Mouse (Mus musculus) small intestine, adult 2 months (tissue): ENCODE measurements around the gene Gtf2a2. TPM values are rescaled to one million over a fixed set of nuclear protein-coding genes. Genes with fewer than 3 reads are reported as not detected.
"Not testable (repeated sequence)": the region's sequence is repeated elsewhere in the genome, so short reads cannot be mapped to it uniquely, and the experiment has no call there.

Experiments
- H3K27ac ChIP-seq: fragments of 200-500 bp; 2 replicates; pipeline ENCODE4 v1.5.1; 2012; ENCODE audit warnings: low read depth, low read length, control low read depth, inconsistent platforms; ENCODE audit not compliant: insufficient read depth
- H3K27me3 ChIP-seq: fragments of 200-500 bp; 2 replicates; pipeline ENCODE4 v1.6.1; 2012; ENCODE audit warnings: mild to moderate bottlenecking, moderate library complexity, low read length, inconsistent platforms; ENCODE audit not compliant: control insufficient read depth, insufficient read depth
- H3K36me3 ChIP-seq: fragments of 200-500 bp; 2 replicates; pipeline ENCODE4 v1.6.1; 2012; ENCODE audit warnings: mild to moderate bottlenecking, low read length, control low read depth, inconsistent platforms; ENCODE audit not compliant: control insufficient read depth, insufficient read depth
- H3K4me1 ChIP-seq: fragments of 200-500 bp; 2 replicates; pipeline ENCODE4 v1.6.1; 2012; ENCODE audit warnings: low read length, inconsistent platforms, mixed read lengths; ENCODE audit not compliant: control insufficient read depth, insufficient read depth, insufficient read length
- H3K4me3 ChIP-seq: fragments of 200-500 bp; 2 replicates; pipeline ENCODE4 v1.5.1; 2012; ENCODE audit warnings: low read depth, mild to moderate bottlenecking, control low read depth, inconsistent platforms, low read length, moderate library complexity
- CTCF ChIP-seq: fragments of 200-500 bp; IDR thresholded peaks from 2 replicates; pipeline ENCODE4 v1.5.1; 2012; ENCODE audit warnings: low read depth, mild to moderate bottlenecking, control low read depth, inconsistent platforms, low read length, moderate library complexity, mixed read lengths; ENCODE audit not compliant: insufficient replicate concordance, insufficient read length; ENCODE audit errors: extremely low read depth
- POLR2A ChIP-seq: fragments of 200-500 bp; IDR thresholded peaks from 2 replicates; pipeline ENCODE4 v1.6.1; 2012; ENCODE audit warnings: low read depth, mild to moderate bottlenecking, control low read depth, inconsistent platforms, low read length, moderate library complexity
- WGBS: fragments of 180-500 bp; shearing (Covaris S2); methylation state at CpG from one replicate; pipeline ENCODE4 v1.1.7; 2018; 5-methylcytosine and 5-hydroxymethylcytosine counted together
- polyA plus RNA-seq: library from polyadenylated mRNA; depleted of rRNA; stranded (reverse); fragments of >200 nt; gene quantifications from 2 replicates; pipeline ENCODE4 v1.2.3, GENCODE M21; 2012

The Gtf2a2 gene
- polyA plus RNA-seq, 1 experiment, result 9.2 TPM

DNA sequence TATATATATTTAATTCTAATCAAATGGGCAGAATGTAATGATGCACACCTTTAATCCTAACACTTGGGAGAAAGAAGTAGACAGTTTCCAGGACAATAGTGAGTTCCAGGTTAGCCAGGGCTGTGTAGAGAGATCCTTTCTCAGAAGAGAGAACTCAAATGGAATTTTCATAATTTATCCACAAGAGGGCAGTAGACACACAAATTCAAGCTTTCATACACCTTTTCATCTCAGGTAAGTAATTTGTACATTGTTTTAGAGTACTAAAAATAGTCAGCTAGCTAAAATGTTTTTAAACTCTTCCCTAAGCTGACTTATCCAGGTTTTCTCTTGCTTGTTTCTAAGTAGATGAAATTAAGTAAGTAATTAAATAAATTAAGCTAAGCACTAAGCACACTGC is 6.5 kb downstream of the Gtf2a2 start:
- Histone ChIP-seq H3K27ac (no peak overlapping the region), H3K4me3 (no peak overlapping the region), H3K4me1 (peaks cover under 1% of the 10 kb centered on the region; the same call in 1 of the 2 replicates), H3K27me3 (no peaks in the 10 kb centered on the region), H3K36me3 (peaks cover 20% of the 10 kb centered on the region)
- TF ChIP-seq CTCF (no peak), POLR2A (no peak)

DNA sequence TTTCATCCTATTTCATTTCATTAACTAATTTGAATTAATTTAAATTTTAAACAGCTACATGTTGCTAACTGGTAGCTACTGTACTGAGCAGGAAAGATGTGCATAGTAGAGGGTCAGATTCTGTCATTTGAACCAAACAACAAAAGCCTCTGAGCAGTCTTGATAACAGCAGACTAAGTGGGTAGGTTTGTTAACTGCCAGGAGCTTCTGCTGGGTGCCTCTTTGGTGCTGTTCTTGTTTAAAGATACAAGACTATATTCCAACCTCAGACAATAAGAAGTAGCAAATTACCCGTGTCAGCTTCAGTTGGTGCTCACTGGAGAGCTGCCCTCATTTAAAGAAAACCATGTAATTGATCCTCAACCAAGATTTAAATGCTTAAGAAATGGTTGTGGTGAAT is 9.3 kb downstream of the Gtf2a2 start:
- 37% methylated on average over 1 of the region's 1 CpGs for WGBS

DNA sequence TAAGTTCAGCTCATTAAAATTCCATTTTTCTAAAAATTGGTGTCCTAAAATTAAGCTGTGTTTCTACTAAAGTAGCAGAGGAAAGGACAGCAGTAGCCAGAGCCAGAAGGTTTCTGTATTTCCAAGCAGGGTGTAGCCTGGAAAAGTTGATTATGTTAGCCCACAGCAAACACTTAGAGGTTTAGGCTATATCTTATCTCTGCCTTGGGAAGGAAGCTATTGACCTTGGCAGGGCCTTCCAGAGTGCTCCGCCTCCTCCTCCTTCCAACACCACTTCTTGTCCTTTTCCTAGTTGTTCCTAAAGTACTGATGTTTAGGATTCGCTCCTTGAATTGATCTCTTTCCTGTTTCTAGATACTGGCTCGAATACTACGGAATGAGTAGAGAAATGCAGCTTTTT is 9.7 kb downstream of the Gtf2a2 start:
- TF ChIP-seq CTCF, result no peak
- TF ChIP-seq POLR2A, result no peak
- H3K4me1 ChIP-seq, result no peaks in the 10 kb centered on the region
- no peaks in the 10 kb centered on the region for H3K27me3 ChIP-seq
- no peak overlapping the region for H3K4me3 ChIP-seq
- no peak overlapping the region for H3K27ac ChIP-seq
- peaks cover 17% of the 10 kb centered on the region for H3K36me3 ChIP-seq
- 39% methylated on average over 4 of the region's 4 CpGs for WGBS

More for the DNA sequence above, 9.3 kb downstream of the Gtf2a2 start:
- Histone ChIP-seq H3K4me3 (no peak overlapping the region), H3K27ac (no peak overlapping the region), H3K36me3 (peaks cover 19% of the 10 kb centered on the region), H3K4me1 (no peaks in the 10 kb centered on the region), H3K27me3 (no peaks in the 10 kb centered on the region)
- TF ChIP-seq POLR2A (no peak), CTCF (no peak)

DNA sequence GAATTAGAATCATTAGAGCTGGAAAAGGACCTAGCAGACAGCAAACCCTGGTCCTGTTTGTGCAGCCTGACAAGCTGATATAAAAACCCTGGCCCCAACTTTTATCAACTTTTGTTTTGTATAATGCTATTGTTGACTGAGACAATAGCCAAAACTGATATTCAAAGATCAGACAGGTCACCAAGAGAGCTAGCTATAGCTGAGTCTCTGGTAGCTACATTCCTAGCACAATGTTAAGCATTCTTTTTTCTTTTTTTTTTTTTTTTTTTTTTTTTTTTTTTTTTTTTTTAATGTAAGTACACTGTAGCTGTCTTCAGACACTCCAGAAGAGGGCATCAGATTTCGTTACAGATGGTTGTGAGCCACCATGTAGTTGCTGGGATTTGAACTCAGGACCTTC is 11.3 kb downstream of the Gtf2a2 start:
- H3K36me3 ChIP-seq, result peaks cover 14% of the 10 kb centered on the region
- not testable (repeated sequence) for H3K4me3 ChIP-seq, H3K27ac ChIP-seq, H3K4me1 ChIP-seq, H3K27me3 ChIP-seq
- WGBS, result 70% methylated on average over 1 of the region's 1 CpGs

DNA sequence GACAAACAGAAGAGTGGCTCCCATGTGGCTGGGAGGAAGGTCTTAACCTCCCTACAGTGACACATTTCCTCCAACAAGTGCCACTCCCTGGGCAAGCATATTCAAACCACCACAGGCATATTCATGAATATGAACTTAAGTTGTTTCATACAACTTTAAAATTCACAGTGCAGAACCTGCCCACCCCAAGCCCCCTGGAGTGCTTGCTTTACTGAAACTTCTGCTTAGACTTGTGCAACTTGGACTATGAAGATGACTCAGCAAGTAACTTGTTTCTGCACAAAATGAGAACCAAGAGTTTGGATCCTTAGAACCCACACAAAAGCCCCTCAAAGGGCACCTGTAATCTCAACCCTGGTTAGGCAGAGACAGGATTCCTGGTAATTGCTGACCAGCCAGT is 12.3 kb downstream of the Gtf2a2 start:
- Histone ChIP-seq H3K27ac (no peak overlapping the region), H3K4me1 (no peaks in the 10 kb centered on the region), H3K4me3 (no peak overlapping the region), H3K36me3 (peaks cover 13% of the 10 kb centered on the region), H3K27me3 (no peaks in the 10 kb centered on the region)
- TF ChIP-seq CTCF, result no peak
- no peak for TF ChIP-seq POLR2A

DNA sequence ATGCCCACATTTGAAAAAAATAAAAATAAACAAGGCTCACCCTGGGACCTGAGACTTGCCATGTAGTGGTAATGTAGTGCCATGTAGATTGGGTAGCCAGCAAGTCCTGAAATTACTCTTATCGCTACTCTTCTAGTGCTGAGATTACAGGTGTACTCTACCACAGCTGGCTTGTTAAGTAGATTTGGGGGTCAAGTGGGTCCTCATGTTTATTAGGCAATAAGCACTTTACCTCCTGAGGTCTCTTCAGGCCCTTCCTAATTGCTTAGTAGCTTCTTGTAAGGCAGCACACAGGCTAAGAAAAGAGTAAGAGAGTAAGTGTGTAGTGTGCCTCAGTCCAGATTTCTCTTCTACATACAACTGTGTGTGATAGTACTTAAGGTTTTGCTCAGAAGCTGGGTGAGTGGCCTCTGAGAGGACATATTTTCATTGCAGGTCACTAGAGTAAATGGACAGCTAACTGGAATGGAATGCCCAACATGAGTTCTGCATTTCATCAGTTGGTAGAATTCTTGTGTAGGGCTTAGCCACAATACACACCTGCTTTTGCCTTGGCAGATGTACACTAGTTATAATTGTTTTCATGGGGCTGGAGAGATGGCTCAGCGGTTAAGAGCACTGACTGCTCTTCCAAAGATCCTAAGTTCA is 13.1 kb downstream of the Gtf2a2 start:
- 90% methylated on average over 2 of the region's 2 CpGs for WGBS
- no peak overlapping the region for H3K4me3 ChIP-seq

DNA sequence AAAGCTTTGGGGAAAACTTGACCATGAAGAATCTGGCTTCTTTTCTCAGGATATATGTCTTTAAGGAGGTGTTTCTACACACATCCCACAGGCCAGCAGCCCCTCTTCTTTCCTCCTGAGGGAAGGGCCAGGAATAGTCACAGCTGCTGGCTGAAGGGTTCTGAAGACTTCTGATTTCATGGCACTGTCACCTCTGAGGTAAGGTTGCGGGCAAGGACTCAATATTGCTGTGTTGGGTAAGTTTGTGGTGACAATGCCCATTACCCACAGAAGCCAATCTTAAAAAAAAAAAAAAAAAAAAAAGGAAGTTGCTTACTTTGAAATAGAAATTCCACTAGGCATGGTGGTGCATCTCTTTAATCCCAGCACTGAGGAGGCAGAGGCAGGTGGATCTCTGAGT is 19.8 kb downstream of the Gtf2a2 start:
- no peak for TF ChIP-seq POLR2A
- Histone ChIP-seq H3K4me3 (peak overlapping the region; percentile 16; the same call in 1 of the 2 replicates), H3K27me3 (no peaks in the 10 kb centered on the region), H3K27ac (no peak overlapping the region), H3K4me1 (peaks cover 3% of the 10 kb centered on the region; the same call in 1 of the 2 replicates), H3K36me3 (peaks cover 10% of the 10 kb centered on the region)
- 81% methylated on average over 1 of the region's 1 CpGs for WGBS

More for the DNA sequence above, 13.1 kb downstream of the Gtf2a2 start:
- Histone ChIP-seq H3K27me3 (no peaks in the 10 kb centered on the region), H3K36me3 (peaks cover 8% of the 10 kb centered on the region), H3K27ac (no peak overlapping the region), H3K4me1 (no peaks in the 10 kb centered on the region)
- TF ChIP-seq CTCF (no peak), POLR2A (no peak)

DNA sequence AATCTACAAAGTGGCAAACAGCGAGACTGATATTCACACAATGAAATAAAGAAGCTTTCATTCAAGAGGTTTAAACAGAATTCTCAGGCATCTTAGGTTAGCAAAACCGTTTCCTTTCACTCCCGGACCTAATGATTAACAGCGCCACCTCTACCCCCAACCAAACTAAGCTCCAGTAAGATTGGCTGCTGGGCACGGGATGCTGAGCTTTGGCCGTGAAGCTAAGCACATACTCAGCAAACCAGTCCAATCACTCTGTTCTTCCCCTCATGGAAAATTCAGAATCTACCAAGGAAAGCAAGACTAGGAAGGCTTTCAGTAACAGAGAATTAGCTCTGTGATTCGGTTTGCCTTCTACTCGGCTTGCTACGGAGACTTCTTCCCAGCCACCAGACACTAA is 20.7 kb downstream of the Gtf2a2 start:
- 48% methylated on average over 9 of the region's 9 CpGs for WGBS
- peaks cover 10% of the 10 kb centered on the region for H3K36me3 ChIP-seq
- H3K4me3 ChIP-seq, result peak overlapping the region; percentile 39
- peaks cover 6% of the 10 kb centered on the region; the same call in 1 of the 2 replicates for H3K4me1 ChIP-seq
- TF ChIP-seq POLR2A (no peak), CTCF (no peak)
- peak overlapping the region; percentile 32; the same call in 1 of the 2 replicates for H3K27ac ChIP-seq
- H3K27me3 ChIP-seq, result no peaks in the 10 kb centered on the region
